In genomic region chr14:17158324-17158723, GRCm38 (mm10) we compare ENCODE assay signal across 23 mouse cellular contexts.
"Had no signal": no experiment of that assay in that cellular context is flagged by ENCODE, and none has a peak within 500 bp of the region (broad histone marks: within the 10 kb centered on the region; RNA-seq: fewer than 3 reads in every experiment).

No protein-coding gene starts in this region.

- H3K9ac ChIP-seq: heart, embryonic 12.5 days; hindbrain, embryonic 12.5 days; hindbrain, embryonic 14.5 days; intestine, embryonic 15.5 days; limb, embryonic 15.5 days; liver, embryonic 12.5 days; liver, embryonic 14.5 days had no signal

- H3K4me1 ChIP-seq: heart, embryonic 10.5 days; heart, embryonic 12.5 days; hindbrain, embryonic 10.5 days; hindbrain, embryonic 12.5 days; intestine, embryonic 15.5 days; limb, embryonic 15.5 days; liver, embryonic 12.5 days had no signal

- ATAC-seq: hindbrain, embryonic 16.5 days; inflammation-experienced regulatory T-cells, adult 6 months; intestine, embryonic 15.5 days; intestine, postnatal 0 days; liver, embryonic 12.5 days had no signal

- H3K4me2 ChIP-seq: heart, embryonic 12.5 days; hindbrain, embryonic 12.5 days; hindbrain, embryonic 14.5 days; intestine, embryonic 15.5 days; limb, embryonic 15.5 days; liver, embryonic 12.5 days had no signal

- H3K36me3 ChIP-seq: heart, embryonic 10.5 days; heart, embryonic 12.5 days; hindbrain, embryonic 10.5 days; hindbrain, embryonic 12.5 days; intestine, embryonic 15.5 days; limb, embryonic 15.5 days; liver, embryonic 12.5 days had no signal

- H3K27ac ChIP-seq: gastrocnemius, adult 2 months; heart, embryonic 10.5 days; hindbrain, embryonic 10.5 days; hindbrain, embryonic 12.5 days; hindbrain, embryonic 14.5 days; intestine, embryonic 15.5 days; limb, embryonic 15.5 days; liver, embryonic 12.5 days; liver, embryonic 14.5 days had no signal

- H3K9me3 ChIP-seq: heart, embryonic 10.5 days; heart, embryonic 12.5 days; hindbrain, embryonic 10.5 days; hindbrain, embryonic 12.5 days; intestine, embryonic 15.5 days; limb, embryonic 15.5 days; liver, embryonic 12.5 days had no signal

- DNase-seq: gastrocnemius, adult 2 months; gastrocnemius, postnatal 10 days; gastrocnemius, postnatal 25 days; heart, adult 18-20 months; heart, postnatal 10 days; heart, postnatal 4 days; kidney, adult 18-20 months; kidney, adult 8-10 months; kidney, postnatal 10 days; kidney, postnatal 25 days; kidney, postnatal 4 days had no signal

- H3K27me3 ChIP-seq: heart, embryonic 12.5 days; hindbrain, embryonic 12.5 days; intestine, embryonic 15.5 days; limb, embryonic 15.5 days; liver, embryonic 12.5 days had no signal

- H3K4me3 ChIP-seq: gastrocnemius, adult 2 months; heart, embryonic 10.5 days; heart, embryonic 12.5 days; hindbrain, embryonic 10.5 days; hindbrain, embryonic 12.5 days; intestine, embryonic 15.5 days; limb, embryonic 15.5 days; liver, embryonic 12.5 days had no signal
